Mouse (Mus musculus): ENCODE data around the gene Klf13.

Klf13 gene

GRCm38 (mm10) chr7:63905642-63906041, 33.1 kb downstream of the Klf13 start:
- DNase-seq = no peak

DNA sequence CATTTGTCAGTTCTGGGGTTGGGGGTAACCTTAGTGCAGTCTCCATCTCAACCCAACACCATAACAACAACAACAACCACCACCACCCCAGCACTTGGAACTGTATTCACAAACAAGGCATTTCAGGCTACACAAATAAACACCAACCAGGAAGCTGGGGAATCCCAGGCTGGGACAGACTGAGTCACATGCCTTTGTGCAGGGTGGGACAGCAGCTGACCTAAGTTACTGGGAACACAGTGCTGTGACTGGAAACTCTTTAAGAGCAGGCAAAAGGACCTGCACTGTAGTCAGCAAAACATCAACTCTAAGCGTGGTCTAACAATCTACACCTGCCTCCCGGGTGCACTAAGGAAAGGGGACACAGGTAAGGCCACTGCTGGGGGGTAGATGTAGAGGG, 33.5 kb downstream of the Klf13 start:
- no peak for DNase-seq

GRCm38 (mm10) chr7:63903635-63904380, 34.9 kb downstream of the Klf13 start:
- no peak for DNase-seq

DNA sequence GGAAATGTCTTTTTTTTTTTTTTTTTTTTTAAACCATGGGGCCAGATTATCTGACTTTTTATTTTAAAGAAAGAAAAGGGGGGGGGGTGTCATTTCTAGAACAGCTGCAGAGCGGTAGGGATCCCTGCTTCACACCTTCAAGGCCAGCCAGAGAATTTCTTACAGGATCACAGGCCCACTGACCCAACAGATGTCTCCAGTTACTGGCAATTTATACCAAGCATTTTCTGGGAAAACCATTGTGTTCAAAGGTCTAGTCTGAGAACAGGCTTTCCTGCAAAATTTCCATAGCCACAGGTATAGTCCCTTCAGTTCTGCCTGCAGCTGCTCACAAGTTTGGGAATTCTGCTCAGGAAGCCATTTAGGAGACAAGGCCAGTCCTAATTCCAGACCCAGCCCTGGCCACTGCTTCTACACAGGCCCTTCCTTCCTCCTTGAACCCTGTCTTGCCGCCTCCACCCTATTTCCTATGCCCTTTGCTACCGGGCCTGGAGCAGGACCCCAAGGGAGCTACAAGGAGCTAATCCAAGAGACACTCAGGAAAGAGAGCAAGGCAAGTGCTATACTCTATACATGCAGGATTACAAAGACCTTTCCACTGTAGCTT, 36.0 kb downstream of the Klf13 start:
- no peak for DNase-seq

- no peak for DNase-seq
Measured at GRCm38 (mm10) chr7:63901942-63902341, 36.8 kb downstream of the Klf13 start.

- peak in 1 of 2 experiments; percentile 70 for DNase-seq
Measured at GRCm38 (mm10) chr7:63901346-63901745, 37.4 kb downstream of the Klf13 start.

DNA sequence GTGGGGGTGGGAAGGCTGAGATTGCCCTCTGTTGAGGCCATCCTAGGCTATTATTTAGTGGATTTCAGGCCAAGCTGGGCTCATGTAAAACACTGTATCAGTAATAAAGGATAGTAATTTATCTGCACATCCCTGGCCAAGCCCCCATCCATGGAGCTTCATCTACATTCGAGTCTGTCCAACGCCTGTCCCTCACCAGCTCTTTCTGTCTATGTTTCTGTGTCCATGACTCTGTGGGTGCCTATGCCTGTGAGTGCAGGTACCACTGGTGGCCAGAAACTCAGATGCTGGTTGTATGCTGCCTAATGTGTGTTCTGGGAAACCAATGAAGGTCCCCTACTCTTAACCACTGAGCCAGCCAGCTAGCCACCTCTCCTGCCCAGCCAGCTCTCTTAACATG, 38.3 kb downstream of the Klf13 start:
- DNase-seq = no peak

DNA sequence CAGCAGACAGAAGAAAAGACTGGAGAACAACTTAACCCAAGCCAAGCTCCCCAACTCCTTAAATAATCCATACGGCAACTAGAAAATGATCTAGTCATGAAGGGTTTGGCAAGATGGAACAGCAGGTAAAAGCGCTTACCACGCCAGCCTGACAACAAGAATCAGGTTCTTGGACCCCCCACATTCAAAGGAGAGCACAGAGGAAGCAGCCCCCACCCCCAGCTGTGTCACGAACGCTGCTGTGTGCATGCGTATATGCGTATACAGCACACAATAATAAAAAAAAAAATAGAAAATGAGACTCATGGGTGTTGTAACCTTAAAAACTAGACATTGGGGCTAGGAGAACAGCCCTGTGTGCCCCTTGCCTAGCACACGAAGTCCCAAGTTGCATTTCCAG, 38.8 kb downstream of the Klf13 start:
- DNase-seq = no peak

GRCm38 (mm10) chr7:63898201-63898600, 40.5 kb downstream of the Klf13 start:
- DNase-seq = no peak

GRCm38 (mm10) chr7:63897655-63898054, 41.1 kb downstream of the Klf13 start:
- DNase-seq = no peak

- peak; percentile 90 to 91 for DNase-seq
Measured at GRCm38 (mm10) chr7:63896968-63897468, 41.7 kb downstream of the Klf13 start.

DNA sequence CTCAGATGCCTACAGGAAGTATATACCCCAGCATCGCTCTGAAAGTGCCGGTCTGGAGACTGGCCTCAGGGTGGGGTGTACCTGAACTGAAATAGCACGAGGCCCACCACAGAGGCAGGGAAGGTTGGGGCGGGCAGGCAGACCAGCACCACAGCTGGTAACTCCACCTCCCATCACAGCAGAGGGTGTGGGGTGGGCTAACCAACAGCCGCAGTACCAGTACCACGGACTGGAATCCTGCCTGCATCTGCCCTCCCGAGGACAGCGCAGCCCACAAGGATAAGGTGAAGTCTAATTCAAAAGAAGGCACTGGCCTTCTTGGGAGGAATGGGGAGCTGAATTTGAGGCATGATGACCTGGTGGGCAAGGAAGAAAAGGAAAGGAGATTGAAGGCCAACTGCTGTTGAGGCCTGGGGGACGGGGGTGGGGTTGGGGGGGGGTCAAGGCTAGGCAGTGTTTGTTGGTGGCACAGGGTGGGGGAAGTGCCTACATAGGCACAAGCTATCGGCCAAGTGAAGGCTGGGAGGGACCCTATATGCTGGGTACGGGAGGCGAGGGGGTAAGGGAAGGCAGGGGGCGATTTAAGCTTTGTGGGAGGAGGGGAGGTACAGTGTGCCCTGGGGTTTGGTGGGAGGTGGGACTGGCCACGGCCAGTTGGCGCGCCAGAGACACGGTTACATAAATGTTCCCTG, 42.3 kb downstream of the Klf13 start:
- peak; percentile 47 to 51 for DNase-seq

DNA sequence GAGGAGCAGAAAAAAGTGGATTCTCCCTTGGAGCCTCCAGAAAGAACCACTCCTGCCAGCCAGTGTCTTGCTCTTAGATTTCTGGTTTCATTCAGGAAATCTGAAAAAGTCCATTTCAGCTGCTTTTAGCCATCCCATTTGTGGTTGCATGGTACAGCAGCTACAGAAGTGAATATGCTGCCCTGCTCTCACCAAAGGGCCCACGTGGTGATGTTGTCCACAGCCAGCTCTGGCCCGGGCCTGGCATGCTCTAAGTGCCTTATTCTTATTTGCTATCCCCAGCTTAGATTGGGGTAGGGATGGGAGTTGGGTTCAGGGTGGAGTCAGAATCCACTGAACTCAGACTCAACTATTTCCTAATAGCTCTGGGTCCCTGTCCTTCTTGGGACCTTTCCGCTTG, 43.5 kb downstream of the Klf13 start:
- no peak for DNase-seq

DNA sequence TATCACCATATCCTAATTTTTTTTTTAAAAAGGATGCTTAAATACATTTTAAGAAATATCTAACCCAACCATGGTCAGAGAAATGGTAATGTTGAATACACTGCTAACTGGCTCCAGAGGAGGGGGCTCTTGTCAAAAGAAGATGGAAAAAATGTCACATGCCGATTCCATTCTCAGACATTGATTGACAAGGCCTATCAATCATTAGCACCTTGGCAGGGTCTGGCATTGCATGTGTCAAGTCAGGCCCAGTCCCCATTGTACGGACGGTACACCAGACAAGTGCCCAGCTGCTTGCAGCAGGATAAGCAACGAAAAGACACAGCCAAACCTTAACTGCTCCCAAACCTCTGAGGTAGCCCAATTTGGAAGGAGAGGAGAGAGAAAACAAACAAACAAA, 44.1 kb downstream of the Klf13 start:
- DNase-seq = no peak

- DNase-seq = no peak
Measured at GRCm38 (mm10) chr7:63893729-63894128, 45.0 kb downstream of the Klf13 start.

GRCm38 (mm10) chr7:63893201-63893600, 45.5 kb downstream of the Klf13 start:
- no peak for DNase-seq

- DNase-seq = peak; percentile 57 to 75
Measured at GRCm38 (mm10) chr7:63891488-63892075, 47.1 kb downstream of the Klf13 start.

DNA sequence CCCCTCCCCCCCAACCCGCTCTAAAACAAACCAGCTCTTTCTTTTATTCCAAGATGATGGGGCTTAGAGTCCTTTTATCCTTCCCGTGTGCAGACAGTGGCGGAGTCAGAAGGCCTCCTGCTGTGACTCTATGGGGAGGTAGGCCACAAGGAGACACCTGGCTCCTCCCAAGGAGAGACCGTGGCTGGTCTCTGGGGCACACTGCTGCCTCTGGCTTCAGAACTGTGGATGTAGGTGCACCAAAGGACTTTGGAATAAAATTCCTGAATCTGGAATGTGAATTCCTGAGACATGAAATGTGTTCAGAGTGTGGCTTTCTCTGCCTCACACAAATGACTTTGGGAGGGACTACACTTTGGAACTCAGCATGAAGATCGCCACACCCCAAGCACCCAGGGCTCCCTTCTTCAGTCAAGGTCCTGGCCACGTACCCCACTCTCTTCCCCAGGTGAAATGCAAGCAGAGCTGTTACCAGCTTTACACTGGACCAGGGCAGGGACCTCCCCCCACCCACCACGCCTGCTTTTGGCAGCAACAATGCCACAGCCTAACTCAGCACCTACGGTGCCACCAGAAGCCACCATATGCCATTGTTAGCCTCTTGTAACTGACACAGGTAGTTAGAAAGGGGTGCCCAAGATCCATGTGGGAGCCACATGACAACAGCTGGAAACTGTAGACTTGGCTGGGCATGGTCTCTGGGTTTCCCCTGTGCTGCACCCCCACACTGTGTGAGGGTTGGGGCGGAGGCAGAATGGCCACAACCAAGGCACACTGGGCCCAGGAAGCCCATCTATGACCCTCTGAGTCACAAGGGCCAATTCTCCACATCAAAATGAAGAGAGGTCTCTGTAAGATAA, 49.4 kb downstream of the Klf13 start:
- peak in 1 of 2 experiments; percentile 46 for DNase-seq

- no peak for DNase-seq
Measured at GRCm38 (mm10) chr7:63888674-63889073, 50.0 kb downstream of the Klf13 start.

- no peak for DNase-seq
Measured at GRCm38 (mm10) chr7:63887602-63888123, 51.1 kb downstream of the Klf13 start.

GRCm38 (mm10) chr7:63887034-63887551, 51.6 kb downstream of the Klf13 start:
- DNase-seq = no peak

DNA sequence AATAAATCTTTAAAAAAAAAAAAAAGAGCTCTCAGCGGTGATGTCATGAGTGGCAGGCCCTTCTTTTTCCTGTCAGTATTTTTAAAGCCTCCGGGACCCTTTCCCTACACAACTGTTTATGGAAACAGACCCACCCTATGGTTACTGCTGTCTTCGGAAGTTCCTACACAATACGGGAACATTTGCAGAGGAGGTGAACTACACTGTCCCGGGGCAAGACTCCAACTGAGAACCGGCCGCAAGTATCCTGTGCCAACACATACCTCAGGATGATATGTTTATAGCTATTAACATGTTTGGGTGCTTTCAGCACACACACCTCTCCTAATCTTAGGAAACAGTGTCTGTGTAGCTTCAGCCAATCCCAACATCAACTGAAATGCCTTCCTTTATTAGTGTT, 53.7 kb downstream of the Klf13 start:
- DNase-seq = no peak
